Mouse (Mus musculus) myocyte (in vitro differentiated cells): ENCODE results near the gene Fabp1.

Source experiments
- MAX ChIP-seq: IDR thresholded peaks from one replicate; pipeline ENCODE4 v1.6.1; 2011; ENCODE audit warnings: low read depth, mild to moderate bottlenecking, control low read depth
- POLR2A ChIP-seq: IDR thresholded peaks from one replicate; pipeline ENCODE4 v1.6.1; 2011; ENCODE audit warnings: low read depth, mild to moderate bottlenecking, control low read depth, moderate library complexity; ENCODE audit not compliant: insufficient read length
- POLR2AphosphoS2 ChIP-seq: IDR thresholded peaks from one replicate; pipeline ENCODE4 v1.6.1; 2011; ENCODE audit warnings: low read depth, control low read depth; ENCODE audit not compliant: insufficient read length
- TCF12 ChIP-seq: IDR thresholded peaks from one replicate; pipeline ENCODE4 v1.6.1; 2011; ENCODE audit warnings: mild to moderate bottlenecking, control low read depth; ENCODE audit not compliant: poor library complexity, insufficient read depth, severe bottlenecking
- USF1 ChIP-seq: IDR thresholded peaks from one replicate; pipeline ENCODE4 v1.6.1; 2011; ENCODE audit warnings: low read depth, mild to moderate bottlenecking, control low read depth, moderate library complexity

GRCm38 (mm10) chr6:71240831-71241230, 41.2 kb downstream of the Fabp1 start:
- TF ChIP-seq POLR2AphosphoS2 (no peak), POLR2A (no peak), MAX (no peak), TCF12 (no peak), USF1 (no peak)
